Mouse (Mus musculus) adrenal gland (tissue): ENCODE results near the gene Ltbp2.

ENCODE experiments used
- intact Hi-C: fragments of 180-260 bp; cut with DNase I; formaldehyde crosslinking; loops from one replicate; pipeline ENCODE4 v1.15.1; 2025
- long read RNA-seq, 2 experiments: library from polyadenylated mRNA; unstranded; transcript quantifications; one replicate each; pipeline ENCODE4 v2.0.0; 2020; ENCODE audit warnings: borderline replicate concordance in 1 of 2; ENCODE audit not compliant: insufficient replicate concordance in 1 of 2

The Ltbp2 gene
- long read RNA-seq, experiment 1, partial matches to known transcripts, result 3 of 3 reads
- long read RNA-seq, experiment 1, other reads (novel, unspliced or antisense), result 0 of 3 reads
- long read RNA-seq, experiment 2, result 0 reads

DNA sequence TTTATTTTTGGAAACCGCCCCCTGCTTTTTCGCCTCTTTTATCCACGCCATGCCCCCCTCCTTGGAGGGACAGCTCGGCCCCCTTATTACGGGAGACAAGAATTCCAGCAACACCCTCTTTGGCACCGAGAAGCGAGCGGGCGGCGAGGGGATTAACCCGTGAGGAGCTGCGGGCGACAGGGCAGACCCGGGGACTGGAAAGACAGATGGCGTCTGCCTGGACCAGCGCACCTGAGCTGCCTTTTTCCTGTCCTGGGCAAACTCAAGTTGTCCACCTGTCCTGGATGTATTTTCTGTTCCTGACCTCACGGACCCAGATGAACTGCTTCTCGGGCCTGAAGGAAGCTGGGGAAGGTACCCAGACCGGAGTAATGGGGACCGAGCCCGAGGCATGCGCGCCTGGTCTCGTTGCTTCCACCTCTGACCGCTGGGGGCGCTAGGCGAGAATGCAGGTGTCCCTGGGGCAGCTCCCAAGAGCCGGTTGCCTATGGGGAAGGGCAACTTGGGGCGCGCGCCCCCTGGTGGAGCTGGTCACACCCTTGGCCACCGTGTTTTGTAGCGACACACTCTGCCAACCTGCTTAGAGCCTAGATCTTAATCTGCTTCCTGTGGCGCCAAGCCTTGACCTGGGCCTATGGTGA, at the start of gene Ltbp2:
Ltbp2 (minus strand) TSS at position 52 of the 641 bp plus-strand sequence.
- intact Hi-C loops, result loop anchor here (5.0 to 10.0 kb wide), 3 partner anchors 64 to 158 kb away; no protein-coding TSS in a partner anchor

DNA sequence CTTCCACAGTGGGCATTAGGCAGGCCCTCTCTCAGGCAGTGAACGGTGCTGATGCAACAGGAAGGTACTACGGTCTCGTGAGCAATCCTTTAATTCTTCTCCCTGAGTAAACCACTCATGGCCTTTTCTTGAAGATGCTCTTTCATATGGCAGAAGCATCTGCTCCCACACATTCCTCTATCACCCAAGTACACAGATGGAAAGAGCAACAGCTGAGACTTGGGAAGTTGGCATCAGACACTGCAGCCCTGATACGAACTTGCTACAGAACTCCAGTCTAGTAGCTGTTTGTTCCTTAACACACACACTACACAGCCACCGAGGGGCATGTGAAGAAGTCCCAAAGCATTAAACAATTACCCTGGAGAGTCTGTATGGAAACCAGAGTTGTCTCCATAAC, 48.0 kb upstream of the Ltbp2 start:
- intact Hi-C loops, result no loop called here

GRCm38 (mm10) chr12:84921881-84922419, 45.6 kb upstream of the Ltbp2 start:
- intact Hi-C loops, result no loop called here

- intact Hi-C loops, result no loop called here
Observed at GRCm38 (mm10) chr12:84918809-84919208, 42.5 kb upstream of the Ltbp2 start.

DNA sequence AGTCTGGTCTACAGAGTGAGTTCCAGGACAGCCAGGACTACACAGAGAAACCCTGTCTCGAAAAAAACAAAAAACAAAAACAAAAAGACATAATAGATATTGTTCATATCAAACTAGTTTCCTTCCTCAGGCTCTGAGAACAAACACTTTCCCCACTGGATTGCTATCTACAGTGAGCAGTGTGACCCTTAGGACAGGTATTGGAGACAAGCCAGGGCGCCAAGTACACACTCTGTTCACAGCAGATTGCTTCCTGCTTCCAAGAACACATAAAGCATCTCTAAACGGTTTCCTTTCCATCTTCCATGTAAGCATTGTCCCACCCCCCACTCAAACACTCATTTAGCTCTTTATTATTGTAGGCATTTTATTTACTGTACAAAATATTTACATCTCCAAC, 41.5 kb upstream of the Ltbp2 start:
- intact Hi-C loops, result no loop called here

- intact Hi-C loops, result no loop called here
Observed at GRCm38 (mm10) chr12:84914959-84915358, 38.6 kb upstream of the Ltbp2 start.

GRCm38 (mm10) chr12:84912652-84913104, 36.3 kb upstream of the Ltbp2 start:
- intact Hi-C loops, result no loop called here

DNA sequence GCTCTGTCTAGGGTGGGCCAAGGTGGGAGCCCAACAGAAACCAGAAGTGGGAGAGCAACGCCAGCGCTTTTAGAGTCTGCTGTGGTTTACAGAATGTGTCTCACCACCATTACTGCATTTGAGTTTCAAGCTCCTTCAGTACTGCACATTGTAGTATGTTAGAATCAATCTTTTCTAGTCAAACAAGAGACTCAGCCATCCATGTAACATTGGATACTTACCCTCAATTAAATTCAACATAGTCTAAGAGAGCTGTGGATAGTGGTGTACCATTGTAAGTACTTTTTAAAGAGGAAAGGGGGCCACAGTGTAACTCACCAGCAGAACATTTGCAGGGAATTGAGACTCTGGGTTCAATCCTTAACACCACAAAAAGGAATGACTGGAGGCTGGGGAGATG, 35.3 kb upstream of the Ltbp2 start:
- intact Hi-C loops, result no loop called here

- intact Hi-C loops, result no loop called here
Observed at GRCm38 (mm10) chr12:84910066-84910465, 33.7 kb upstream of the Ltbp2 start.

DNA sequence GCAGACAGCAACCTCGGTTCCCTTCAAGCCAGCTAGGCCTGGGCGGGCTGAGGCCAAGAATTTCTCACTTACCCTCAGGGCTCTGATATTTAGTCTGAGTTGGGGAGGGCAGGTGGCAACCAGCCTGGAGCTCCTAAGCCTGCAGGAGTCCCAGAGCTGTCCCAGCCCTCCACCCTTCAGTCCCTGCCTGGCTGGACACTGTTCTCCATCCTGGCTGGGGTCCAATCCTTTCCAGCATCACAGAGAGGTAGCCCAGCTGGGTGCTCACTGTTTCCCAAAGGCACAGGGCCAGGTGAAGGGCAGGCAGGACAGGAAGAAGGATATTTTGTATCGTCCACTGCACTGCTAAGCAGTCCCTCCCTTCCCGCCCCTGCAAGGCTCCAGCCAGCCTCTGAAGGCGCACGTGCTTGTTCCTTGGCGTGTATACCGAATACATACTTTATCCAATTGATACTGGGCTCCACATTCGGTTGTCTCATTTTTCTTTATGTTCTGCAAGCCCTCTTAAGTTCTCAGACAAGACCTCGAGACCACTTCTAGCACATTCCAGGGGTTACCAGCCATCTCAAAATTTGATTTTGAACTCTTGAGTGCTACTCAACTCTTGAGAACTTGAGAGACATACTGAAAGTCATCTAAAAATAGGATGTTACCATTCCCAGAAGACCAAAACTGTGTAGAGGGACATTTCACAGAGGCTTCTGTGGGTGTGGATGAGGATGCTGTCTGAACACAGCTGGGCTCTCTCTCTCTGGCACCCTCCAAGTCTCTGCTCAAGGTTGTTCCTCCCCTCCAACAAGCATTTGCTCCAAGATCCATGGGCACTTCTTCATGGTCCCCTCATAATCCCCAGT, 31.5 kb upstream of the Ltbp2 start:
- intact Hi-C loops, result no loop called here

DNA sequence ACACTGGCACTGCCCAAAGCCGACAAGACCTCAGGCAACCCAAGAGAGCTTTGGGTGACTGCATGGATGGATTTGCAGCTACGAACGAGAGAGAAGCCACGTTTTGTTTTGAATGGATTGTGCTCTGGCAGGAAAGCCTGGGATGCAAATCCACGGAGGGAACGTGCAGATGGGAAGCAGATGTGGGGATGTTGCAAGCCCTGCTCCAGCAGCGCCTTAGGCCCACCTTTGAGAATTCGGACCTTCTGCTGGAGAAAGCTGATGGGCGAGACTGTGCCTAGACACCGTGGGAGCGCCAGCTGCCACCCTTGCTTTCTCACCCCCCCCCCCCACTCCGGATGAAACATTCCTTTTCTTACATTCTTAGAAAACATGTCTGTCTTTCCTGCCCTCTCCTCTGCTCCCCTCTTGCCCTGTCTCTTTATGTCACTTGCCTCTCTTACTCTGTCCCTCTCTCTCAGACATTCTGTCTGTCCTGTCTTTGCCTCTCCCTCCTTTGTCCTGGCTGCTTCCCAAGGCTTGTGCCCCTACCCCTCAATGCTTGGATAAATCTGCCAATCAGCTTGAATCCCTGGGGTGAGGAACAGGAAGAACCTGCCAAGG, 30.8 kb upstream of the Ltbp2 start:
- intact Hi-C loops, result no loop called here

DNA sequence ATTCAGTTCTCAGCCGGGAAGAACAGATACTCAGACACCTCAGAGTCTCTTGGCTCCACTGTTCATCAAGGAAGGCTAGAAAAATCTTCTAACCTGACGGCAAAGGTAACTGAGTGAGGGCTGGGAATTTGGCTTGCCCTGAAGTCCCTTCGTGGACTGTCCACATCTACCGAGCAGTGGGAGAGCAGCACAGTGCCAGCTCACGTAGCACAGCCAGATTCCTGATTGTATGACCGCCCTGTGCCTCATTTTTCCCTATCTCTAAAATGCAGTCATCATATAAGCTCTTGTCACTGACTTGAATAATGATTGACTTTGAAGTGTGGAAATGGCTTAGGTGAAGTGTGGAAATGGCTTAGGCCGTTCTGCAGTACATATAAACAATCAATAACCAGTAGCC, 28.1 kb upstream of the Ltbp2 start:
- intact Hi-C loops, result no loop called here

DNA sequence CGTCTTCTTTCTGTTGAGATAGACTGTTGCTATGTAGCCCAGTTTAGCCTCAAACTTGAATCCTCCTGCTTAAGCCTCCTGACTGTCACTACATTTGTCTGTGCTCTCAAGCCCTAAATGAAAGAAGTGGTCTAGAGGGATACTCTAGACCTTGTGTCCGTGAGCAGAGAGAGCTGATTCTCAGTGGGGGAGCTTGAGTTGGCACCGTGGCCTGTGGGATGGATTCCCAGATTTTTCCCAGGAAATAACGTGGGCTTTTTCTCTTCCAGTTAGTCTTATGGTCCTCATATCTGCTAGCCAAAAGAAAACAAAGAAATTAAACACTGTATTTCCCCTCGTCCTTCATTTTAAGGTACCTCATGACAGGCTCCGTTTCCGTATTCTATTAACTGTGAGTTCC, 24.0 kb upstream of the Ltbp2 start:
- intact Hi-C loops, result no loop called here

- intact Hi-C loops, result no loop called here
Observed at GRCm38 (mm10) chr12:84897322-84897721, 21.0 kb upstream of the Ltbp2 start.

GRCm38 (mm10) chr12:84896235-84896634, 19.9 kb upstream of the Ltbp2 start:
- intact Hi-C loops, result no loop called here

- intact Hi-C loops, result no loop called here
Observed at GRCm38 (mm10) chr12:84893648-84894628, 17.6 kb upstream of the Ltbp2 start.

GRCm38 (mm10) chr12:84890289-84890688, 14.0 kb upstream of the Ltbp2 start:
- intact Hi-C loops, result no loop called here

GRCm38 (mm10) chr12:84885107-84885876, 9.0 kb upstream of the Ltbp2 start:
- intact Hi-C loops, result no loop called here

DNA sequence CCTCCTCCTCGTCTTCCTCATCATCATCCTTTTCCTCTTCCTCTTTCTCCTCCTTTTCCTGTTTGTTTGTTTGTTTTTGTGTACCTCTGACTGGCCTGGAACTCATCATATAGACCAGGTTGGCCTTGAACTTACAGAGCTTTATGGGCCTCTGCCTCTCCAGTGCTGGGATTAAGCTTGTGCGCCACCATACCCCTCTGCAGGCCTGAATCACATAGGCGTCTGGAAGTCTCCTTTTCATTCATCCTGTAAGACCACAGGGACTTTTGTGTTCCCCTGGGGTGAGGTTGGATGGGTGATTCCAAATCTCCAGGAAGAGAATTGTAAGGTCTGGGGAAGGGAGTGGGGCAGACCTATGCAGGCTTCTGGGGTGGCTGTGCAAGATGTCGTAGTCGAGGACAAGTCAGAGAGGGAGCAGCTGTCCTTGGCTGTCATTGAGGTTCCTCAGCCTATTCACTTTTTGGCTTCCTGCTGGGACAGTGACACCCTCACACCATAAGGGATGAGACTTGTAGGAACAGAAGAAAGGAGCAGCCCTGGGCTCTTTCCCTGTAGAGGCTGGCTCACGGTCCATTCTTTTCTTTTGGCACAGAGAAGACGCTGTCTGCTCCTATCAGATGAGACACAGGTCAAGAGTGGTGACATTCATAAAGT, 8.2 kb upstream of the Ltbp2 start:
- intact Hi-C loops, result no loop called here
